Mouse (Mus musculus) erythroblast, embryonic 14.5 days (primary cell): ENCODE measurements around the gene Stx5a. TPM values are rescaled to one million over a fixed set of nuclear protein-coding genes. Genes with fewer than 3 reads are reported as not detected.
A peak's percentile ranks its signal among the peaks of the same experiment; 100 is the strongest.

Experiments used
- H3K27me3 ChIP-seq: 2 replicates; pipeline ENCODE4 v1.6.1; 2012; ENCODE audit warnings: inconsistent platforms; ENCODE audit not compliant: control insufficient read depth
- H3K36me3 ChIP-seq: 2 replicates; pipeline ENCODE4 v1.6.1; 2012; ENCODE audit warnings: mild to moderate bottlenecking, inconsistent platforms; ENCODE audit not compliant: control insufficient read depth
- H3K4me1 ChIP-seq: 2 replicates; pipeline ENCODE4 v1.6.1; 2012; ENCODE audit warnings: inconsistent platforms; ENCODE audit not compliant: control insufficient read depth
- H3K4me3 ChIP-seq: replicated peaks from 2 replicates; pipeline ENCODE3; 2012; ENCODE audit warnings: moderate library complexity, mild to moderate bottlenecking, inconsistent platforms
- H3K9me3 ChIP-seq: 2 replicates; pipeline ENCODE4 v1.6.1; 2012; ENCODE audit warnings: low read length, inconsistent platforms, mixed read lengths; ENCODE audit not compliant: control insufficient read depth
- GATA1 ChIP-seq: IDR thresholded peaks from 2 replicates; pipeline ENCODE4 v1.6.1; 2012; ENCODE audit warnings: low read length, inconsistent platforms, mixed read lengths
- TAL1 ChIP-seq: IDR thresholded peaks from 3 replicates; pipeline ENCODE4 v1.6.1; 2012; ENCODE audit warnings: low read length, inconsistent platforms, mixed read lengths
- polyA plus RNA-seq: library from polyadenylated mRNA; stranded (reverse); fragments of >175 nt; gene quantifications from 2 replicates; pipeline ENCODE4 v1.2.3, GENCODE M21; 2012

Gene Stx5a
- polyA plus RNA-seq, 1 experiment = 3.6 TPM

DNA sequence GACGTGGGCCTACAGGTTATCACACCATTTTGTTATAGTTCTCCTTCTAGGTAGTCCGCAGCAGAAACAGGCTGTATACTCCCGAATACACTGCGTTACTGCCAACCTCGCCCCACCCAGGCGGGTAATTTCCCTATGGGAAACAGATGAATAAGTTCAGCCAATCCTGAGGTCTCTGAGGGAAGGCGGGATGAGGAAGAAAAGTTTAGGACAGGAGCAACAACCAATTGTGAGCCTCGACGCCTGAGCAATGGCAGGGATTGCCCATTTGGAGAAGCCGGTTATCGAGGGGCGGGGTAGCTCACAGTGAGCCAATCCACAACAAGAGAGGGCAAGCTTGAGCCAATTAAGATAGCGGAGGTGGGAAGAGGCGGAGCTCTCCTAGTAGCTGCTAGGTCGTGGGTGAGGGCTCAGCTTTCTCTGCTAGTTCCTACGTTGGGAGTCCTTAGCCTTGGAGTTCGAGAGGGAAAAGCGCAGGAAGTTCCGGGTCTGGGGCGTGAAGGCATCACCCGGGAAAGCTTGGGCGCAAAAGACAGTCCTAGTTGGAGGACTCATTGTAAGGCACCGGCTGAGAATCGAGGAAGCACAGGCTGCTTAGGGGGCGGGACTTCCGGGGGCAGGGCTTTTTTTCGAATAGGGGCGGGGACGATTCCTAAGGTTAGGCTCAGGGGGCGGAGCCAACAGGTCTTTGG, 61.1 kb downstream of the Stx5a start, which contains the start of gene Zbtb3:
Zbtb3 (plus strand) TSS at position 426 of the 692 bp plus-strand sequence.
- Histone ChIP-seq H3K4me1 (peaks cover 68% of the 10 kb centered on the region), H3K4me3 (peak within 1 kb of the TSS; percentile 84), H3K36me3 (peaks cover 37% of the 10 kb centered on the region), H3K9me3 (no peaks in the 10 kb centered on the region), H3K27me3 (no peaks in the 10 kb centered on the region)
- TF ChIP-seq TAL1 (no peak), GATA1 (no peak)

DNA sequence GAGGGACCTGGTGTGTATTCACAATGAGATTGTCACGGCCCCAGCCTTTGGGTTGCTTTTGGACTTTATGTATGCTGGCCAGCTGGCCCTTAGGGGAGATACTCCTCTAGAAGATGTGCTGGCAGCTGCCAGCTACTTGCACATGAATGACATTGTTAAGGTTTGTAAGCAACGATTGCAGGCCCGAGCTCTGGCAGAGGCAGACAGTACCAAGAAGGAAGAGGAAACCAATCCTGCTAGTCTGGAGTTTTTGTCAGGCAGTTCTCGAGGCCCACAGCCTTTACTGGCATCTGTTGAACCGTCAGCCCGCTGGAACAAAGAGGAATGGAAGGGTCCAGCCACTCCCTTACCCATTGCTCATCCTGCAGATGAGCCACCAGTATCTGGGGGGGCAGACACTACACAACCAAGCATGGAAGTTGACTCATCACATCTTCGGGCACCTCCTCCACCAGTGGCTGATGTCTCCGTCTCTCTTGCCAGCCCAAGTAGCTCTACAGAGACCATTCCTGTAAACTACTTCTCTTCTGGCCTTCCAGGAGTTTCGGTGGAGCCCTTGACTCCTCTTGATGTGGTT, 62.1 kb downstream of the Stx5a start:
- no peak for TF ChIP-seq TAL1
- no peak for TF ChIP-seq GATA1
- H3K4me3 ChIP-seq = peak overlapping the region; percentile 84
- H3K36me3 ChIP-seq = peaks cover 47% of the 10 kb centered on the region

DNA sequence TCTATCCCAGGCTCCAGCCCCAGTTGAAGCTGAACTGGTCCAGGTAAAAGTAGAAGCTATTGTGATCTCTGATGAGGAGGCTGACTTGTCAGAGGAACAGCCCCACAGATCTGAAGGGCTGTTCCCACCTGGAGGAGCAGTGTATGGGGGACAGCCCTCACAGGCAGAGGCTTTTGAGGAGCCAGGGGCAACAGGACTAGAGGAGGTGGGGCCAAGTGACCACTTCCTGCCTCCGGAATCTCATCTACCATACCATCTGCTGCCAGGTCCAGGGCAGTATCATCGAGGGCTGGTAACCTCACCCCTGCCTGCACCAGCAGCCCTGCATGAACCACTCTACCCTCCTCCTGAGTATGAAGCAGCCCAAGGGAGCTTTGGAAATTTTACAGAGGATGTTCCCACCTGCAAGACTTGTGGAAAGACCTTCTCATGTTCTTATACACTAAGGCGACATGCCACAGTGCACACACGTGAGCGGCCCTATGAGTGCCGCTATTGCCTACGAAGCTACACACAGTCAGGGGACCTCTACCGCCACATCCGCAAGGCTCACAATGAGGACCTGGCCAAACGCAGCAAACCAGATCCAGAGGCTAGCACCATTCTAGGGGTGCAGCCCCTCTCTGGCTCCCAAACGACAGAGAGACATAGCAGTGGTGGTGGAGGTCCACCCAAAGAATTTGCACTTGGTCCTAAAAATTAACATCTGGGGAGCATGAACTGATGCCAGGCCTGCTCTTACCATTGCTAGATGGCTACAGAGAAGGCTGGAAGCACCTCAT, 62.9 kb downstream of the Stx5a start:
- Histone ChIP-seq H3K36me3 (peaks cover 55% of the 10 kb centered on the region), H3K9me3 (no peaks in the 10 kb centered on the region), H3K27me3 (no peaks in the 10 kb centered on the region), H3K4me3 (no peak overlapping the region), H3K4me1 (peaks cover 51% of the 10 kb centered on the region)
- TF ChIP-seq GATA1 (no peak), TAL1 (no peak)

More for the DNA sequence above, 62.1 kb downstream of the Stx5a start:
- Histone ChIP-seq H3K27me3 (no peaks in the 10 kb centered on the region), H3K9me3 (no peaks in the 10 kb centered on the region), H3K4me1 (peaks cover 58% of the 10 kb centered on the region)

Other genes starting within 250 kb of the Stx5a start
- 0.01 TPM in 1 of 2 replicates, not detected in the other for gene Slc22a8, start 150.2 kb upstream of the Stx5a start, polyA plus RNA-seq
- gene Slc22a6, start 123.4 kb upstream of the Stx5a start, polyA plus RNA-seq = not detected in 2 replicates
- 0.01 TPM in 1 of 2 replicates, not detected in the other for gene Chrm1, start 77.6 kb upstream of the Stx5a start, polyA plus RNA-seq
- 33.5 and 37.4 TPM in 2 replicates for gene Slc3a2, start 18.0 kb upstream of the Stx5a start, polyA plus RNA-seq
- gene Wdr74, start 5.6 kb upstream of the Stx5a start, polyA plus RNA-seq = 1.7 and 2.5 TPM in 2 replicates
- not detected in 2 replicates for gene 1700092M07Rik, start 695 bp upstream of the Stx5a start, polyA plus RNA-seq
- 2.9 and 3.0 TPM in 2 replicates for gene Nxf1, start 15.7 kb downstream of the Stx5a start, polyA plus RNA-seq
- 4.9 and 5.0 TPM in 2 replicates for gene Tmem223, start 29.6 kb downstream of the Stx5a start, polyA plus RNA-seq
- gene Tmem179b, start 33.1 kb downstream of the Stx5a start, polyA plus RNA-seq = 10.3 and 14.4 TPM in 2 replicates
- gene Taf6l, start 45.0 kb downstream of the Stx5a start, polyA plus RNA-seq = 4.1 and 4.7 TPM in 2 replicates
- 0.36 and 0.84 TPM in 2 replicates for gene Polr2g, start 57.2 kb downstream of the Stx5a start, polyA plus RNA-seq
- gene Zbtb3, start 61.1 kb downstream of the Stx5a start, polyA plus RNA-seq = 0.06 and 0.07 TPM in 2 replicates
- 0.24 TPM in 2 replicates for gene Ttc9c, start 77.9 kb downstream of the Stx5a start, polyA plus RNA-seq
- 8.6 and 10.2 TPM in 2 replicates for gene Hnrnpul2, start 78.6 kb downstream of the Stx5a start, polyA plus RNA-seq
- 0.10 TPM in 1 of 2 replicates, not detected in the other for gene AC129217.1, start 88.4 kb downstream of the Stx5a start, polyA plus RNA-seq
- gene Bscl2, start 96.1 kb downstream of the Stx5a start, polyA plus RNA-seq = 4.6 and 6.4 TPM in 2 replicates
- not detected in 2 replicates for gene Gng3, start 97.8 kb downstream of the Stx5a start, polyA plus RNA-seq
- gene Lrrn4cl, start 109.4 kb downstream of the Stx5a start, polyA plus RNA-seq = not detected in 2 replicates
- gene Ubxn1, start 130.1 kb downstream of the Stx5a start, polyA plus RNA-seq = 19.4 and 19.7 TPM in 2 replicates
- gene Uqcc3, start 139.5 kb downstream of the Stx5a start, polyA plus RNA-seq = 3.7 and 3.8 TPM in 2 replicates
- gene Lbhd1, start 142.3 kb downstream of the Stx5a start, polyA plus RNA-seq = 0.01 and 0.03 TPM in 2 replicates
- gene Gm49403, start 142.5 kb downstream of the Stx5a start, polyA plus RNA-seq = not detected in 2 replicates
- 6.6 and 7.7 TPM in 2 replicates for gene 1810009A15Rik, start 147.4 kb downstream of the Stx5a start, polyA plus RNA-seq
- not detected in 2 replicates for gene Gm49416, start 147.5 kb downstream of the Stx5a start, polyA plus RNA-seq
- gene Ints5, start 151.6 kb downstream of the Stx5a start, polyA plus RNA-seq = 3.1 and 3.7 TPM in 2 replicates
- gene Ganab, start 156.7 kb downstream of the Stx5a start, polyA plus RNA-seq = 1.9 and 2.5 TPM in 2 replicates
- 15.8 and 16.4 TPM in 2 replicates for gene B3gat3, start 179.0 kb downstream of the Stx5a start, polyA plus RNA-seq
- 0.42 and 0.57 TPM in 2 replicates for gene Rom1, start 187.9 kb downstream of the Stx5a start, polyA plus RNA-seq
- 1.3 and 1.4 TPM in 2 replicates for gene Eml3, start 188.1 kb downstream of the Stx5a start, polyA plus RNA-seq
- gene Mta2, start 200.5 kb downstream of the Stx5a start, polyA plus RNA-seq = 2.2 and 3.4 TPM in 2 replicates
- 1.6 TPM in 2 replicates for gene Tut1, start 212.4 kb downstream of the Stx5a start, polyA plus RNA-seq
- 5.4 and 8.2 TPM in 2 replicates for gene Eef1g, start 225.6 kb downstream of the Stx5a start, polyA plus RNA-seq
- gene Ahnak, start 247.9 kb downstream of the Stx5a start, polyA plus RNA-seq = 0.01 and 0.05 TPM in 2 replicates